Mouse (Mus musculus) heart, embryonic 16.5 days (tissue): ENCODE data around the gene Mapk1ip1l. TPM values are rescaled to one million over a fixed set of nuclear protein-coding genes. Genes with fewer than 3 reads are reported as not detected.
A peak's percentile ranks its signal among the peaks of the same experiment; 100 is the strongest.

ENCODE experiments used
- ATAC-seq: fragments of 200-750 bp; cut with Nextera tagmentation; replicated peaks from 2 replicates; pipeline ENCODE4 v1.8.0; 2017; ENCODE audit warnings: moderate number of reproducible peaks; ENCODE audit not compliant: insufficient read depth, low FRiP score; ENCODE audit errors: extremely low read depth
- H3K27ac ChIP-seq: fragments of 300-500 bp; sonication (generic); 2 replicates; pipeline ENCODE4 v1.5.1; 2014; ENCODE audit warnings: mild to moderate bottlenecking, low read length, control low read depth, moderate library complexity
- H3K27me3 ChIP-seq: fragments of 300-500 bp; sonication (generic); 2 replicates; pipeline ENCODE4 v1.6.1; 2014; ENCODE audit warnings: low read length, mixed read lengths; ENCODE audit not compliant: control insufficient read depth, insufficient read depth
- H3K36me3 ChIP-seq: fragments of 300-500 bp; sonication (generic); 2 replicates; pipeline ENCODE4 v1.6.1; 2014; ENCODE audit not compliant: control insufficient read depth, insufficient read depth
- H3K4me1 ChIP-seq: fragments of 300-500 bp; sonication (generic); 2 replicates; pipeline ENCODE4 v1.6.1; 2014; ENCODE audit warnings: low read length, mixed read lengths; ENCODE audit not compliant: control insufficient read depth, insufficient read depth
- H3K4me2 ChIP-seq: fragments of 300-500 bp; sonication (generic); 2 replicates; pipeline ENCODE4 v1.6.1; 2014; ENCODE audit warnings: low read depth, mild to moderate bottlenecking, control low read depth, low read length
- H3K4me3 ChIP-seq: fragments of 300-500 bp; sonication (generic); 2 replicates; pipeline ENCODE4 v1.5.1; 2014; ENCODE audit warnings: mild to moderate bottlenecking, control low read depth, low read length
- H3K9ac ChIP-seq: fragments of 300-500 bp; sonication (generic); 2 replicates; pipeline ENCODE4 v1.6.1; 2014; ENCODE audit warnings: low read length, control low read depth
- H3K9me3 ChIP-seq: fragments of 300-500 bp; sonication (generic); replicated peaks from 2 replicates; pipeline ENCODE4 v1.6.1; 2016; ENCODE audit warnings: low read length; ENCODE audit not compliant: control insufficient read depth
- WGBS: fragments of 180-500 bp; shearing (Covaris S2); extraction: QIAGEN DNeasy Blood & Tissue Kit; methylation state at CpG from one replicate; pipeline ENCODE4 v1.1.7; 2014; 5-methylcytosine and 5-hydroxymethylcytosine counted together
- polyA plus RNA-seq: library from polyadenylated mRNA; unstranded; fragments of >200 nt; fragmentation: Nextera tagmentation; extraction: Ambion mirVana; gene quantifications from 2 replicates; pipeline ENCODE4 v1.2.1, GENCODE M21; 2015

Mapk1ip1l gene
- polyA plus RNA-seq, 1 experiment from 2014 or later: 40.7 TPM

GRCm38 (mm10) chr14:47359610-47360009, 61.5 kb downstream of the Mapk1ip1l start:
- H3K4me2 ChIP-seq: no peak overlapping the region
- no peak overlapping the region for H3K27ac ChIP-seq
- H3K4me1 ChIP-seq: no peaks in the 10 kb centered on the region; the same call in 1 of the 2 replicates
- WGBS: 59% methylated on average over 3 of the region's 3 CpGs
- H3K27me3 ChIP-seq: no peaks in the 10 kb centered on the region
- no peaks in the 10 kb centered on the region for H3K36me3 ChIP-seq
- H3K4me3 ChIP-seq: no peak overlapping the region
- no peak for ATAC-seq
- no peaks in the 10 kb centered on the region for H3K9me3 ChIP-seq
- no peak overlapping the region for H3K9ac ChIP-seq

DNA sequence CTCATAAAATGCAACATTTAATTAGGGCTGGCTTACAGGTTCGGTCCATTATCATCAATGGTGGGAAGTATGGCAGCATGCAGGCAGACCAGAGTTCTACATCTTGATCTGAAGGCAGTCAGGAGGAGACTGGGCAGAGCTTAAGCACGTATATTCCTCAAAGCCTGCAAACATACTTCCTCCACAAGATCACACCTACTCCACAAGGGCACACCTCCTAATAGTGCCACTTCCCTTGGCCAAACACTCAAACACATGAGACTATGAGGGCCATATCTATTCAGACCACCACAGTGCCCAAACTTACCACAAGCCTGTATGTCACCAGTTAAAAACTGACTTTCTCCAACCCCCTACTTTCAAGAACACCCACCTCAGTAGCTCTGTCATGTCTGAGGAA, 63.4 kb downstream of the Mapk1ip1l start:
- Histone ChIP-seq H3K4me1 (peaks cover 2% of the 10 kb centered on the region; the same call in 1 of the 2 replicates), H3K36me3 (no peaks in the 10 kb centered on the region), H3K27ac (no peak overlapping the region), H3K4me3 (no peak overlapping the region), H3K9ac (no peak overlapping the region), H3K9me3 (no peaks in the 10 kb centered on the region), H3K4me2 (no peak overlapping the region), H3K27me3 (no peaks in the 10 kb centered on the region)
- WGBS: 78% methylated on average over 2 of the region's 2 CpGs
- ATAC-seq: no peak

DNA sequence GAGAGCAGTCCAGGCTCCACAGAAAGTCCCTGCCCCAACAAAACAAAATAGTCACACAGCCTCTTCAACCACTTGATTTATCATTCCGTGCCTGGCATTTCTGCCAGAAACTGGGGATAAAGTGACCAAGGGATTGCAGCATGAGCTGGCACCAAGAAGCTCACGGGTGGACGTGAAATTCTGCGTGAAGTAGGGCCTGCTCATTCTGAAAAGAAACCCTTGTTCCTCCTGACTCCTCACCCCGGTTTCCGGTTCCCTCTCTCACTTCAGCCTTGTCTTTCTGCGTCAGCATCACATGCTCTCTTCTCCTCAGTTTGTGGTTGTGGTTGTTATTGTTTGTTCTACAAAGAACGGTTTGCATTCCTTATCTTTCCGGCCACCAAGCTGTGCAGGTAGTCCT, 63.8 kb downstream of the Mapk1ip1l start:
- Histone ChIP-seq H3K4me2 (no peak overlapping the region), H3K27ac (no peak overlapping the region), H3K9ac (no peak overlapping the region), H3K4me3 (no peak overlapping the region), H3K36me3 (no peaks in the 10 kb centered on the region), H3K9me3 (no peaks in the 10 kb centered on the region), H3K4me1 (peaks cover 3% of the 10 kb centered on the region), H3K27me3 (no peaks in the 10 kb centered on the region)
- no peak for ATAC-seq
- WGBS: 65% methylated on average over 9 of the region's 9 CpGs

DNA sequence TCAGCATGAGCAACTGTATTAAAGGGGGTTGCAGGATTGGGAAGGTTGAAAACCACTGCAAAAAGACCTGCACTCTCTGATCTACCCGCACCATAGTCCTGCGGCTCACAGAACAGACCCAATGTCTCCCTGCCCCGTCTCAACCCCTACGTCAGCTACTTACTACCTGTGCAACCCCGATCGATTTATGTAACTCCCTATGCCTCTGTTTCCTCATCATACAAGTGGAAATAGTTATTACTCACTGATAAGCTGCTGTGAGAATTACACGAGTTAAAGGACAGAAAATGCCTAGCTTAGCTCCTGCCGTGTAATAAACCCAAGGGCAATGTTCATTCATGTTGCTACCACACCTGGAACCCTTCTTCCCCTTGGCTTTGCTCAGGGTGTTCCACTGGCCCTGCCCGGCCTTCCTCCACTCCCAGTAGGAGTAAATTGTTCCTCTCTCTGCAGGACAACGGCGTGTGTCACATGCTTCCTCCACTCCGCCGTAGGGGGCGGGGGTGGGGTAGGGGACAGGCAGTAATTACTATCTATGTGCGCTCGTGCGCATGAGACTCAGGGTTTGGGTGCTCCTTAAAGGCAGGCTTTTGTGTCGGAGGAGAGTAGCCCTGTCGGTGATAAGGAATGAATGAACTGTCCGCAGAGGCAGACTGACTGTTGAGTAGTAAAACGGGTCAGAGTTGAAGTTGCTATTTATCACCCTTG, 66.8 kb downstream of the Mapk1ip1l start:
- Histone ChIP-seq H3K27ac (no peak overlapping the region), H3K4me1 (peaks cover 5% of the 10 kb centered on the region), H3K9ac (peak overlapping the region; percentile 20; the same call in 1 of the 2 replicates), H3K4me3 (peak overlapping the region; percentile 22), H3K9me3 (no peaks in the 10 kb centered on the region), H3K4me2 (peak overlapping the region; percentile 58), H3K36me3 (no peaks in the 10 kb centered on the region), H3K27me3 (no peaks in the 10 kb centered on the region)
- ATAC-seq: 0 out of 2 replicates have a peak, but pooled peaks have one; percentile 34
- WGBS: 31% methylated on average over 21 of the region's 21 CpGs

DNA sequence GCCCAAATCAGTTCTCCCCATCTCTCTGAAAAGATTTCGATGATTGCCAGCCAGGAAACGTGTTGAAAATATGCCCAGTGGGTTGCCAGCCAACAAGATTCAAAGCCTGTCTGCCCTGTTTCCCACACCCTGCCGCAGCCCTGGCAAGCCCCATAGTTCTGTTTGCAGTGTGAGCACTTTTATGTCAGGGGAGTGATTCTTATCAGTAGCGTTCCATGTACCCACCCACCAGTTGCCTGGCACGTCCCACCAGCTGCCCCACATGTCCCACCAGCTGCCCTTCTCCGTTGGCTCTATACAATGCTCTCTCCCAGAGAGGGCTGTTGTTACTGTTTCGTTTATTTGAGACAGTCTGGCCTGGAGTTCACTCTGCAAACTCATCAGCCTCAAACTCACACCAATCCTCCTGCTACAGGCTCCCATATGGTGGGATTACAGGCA, 68.8 kb downstream of the Mapk1ip1l start:
- Histone ChIP-seq H3K4me2 (no peak overlapping the region), H3K27me3 (no peaks in the 10 kb centered on the region), H3K9ac (no peak overlapping the region), H3K9me3 (no peaks in the 10 kb centered on the region), H3K4me3 (no peak overlapping the region), H3K4me1 (peaks cover 5% of the 10 kb centered on the region), H3K27ac (no peak overlapping the region), H3K36me3 (no peaks in the 10 kb centered on the region)
- no peak for ATAC-seq
- 29% methylated on average over 7 of the region's 7 CpGs for WGBS

DNA sequence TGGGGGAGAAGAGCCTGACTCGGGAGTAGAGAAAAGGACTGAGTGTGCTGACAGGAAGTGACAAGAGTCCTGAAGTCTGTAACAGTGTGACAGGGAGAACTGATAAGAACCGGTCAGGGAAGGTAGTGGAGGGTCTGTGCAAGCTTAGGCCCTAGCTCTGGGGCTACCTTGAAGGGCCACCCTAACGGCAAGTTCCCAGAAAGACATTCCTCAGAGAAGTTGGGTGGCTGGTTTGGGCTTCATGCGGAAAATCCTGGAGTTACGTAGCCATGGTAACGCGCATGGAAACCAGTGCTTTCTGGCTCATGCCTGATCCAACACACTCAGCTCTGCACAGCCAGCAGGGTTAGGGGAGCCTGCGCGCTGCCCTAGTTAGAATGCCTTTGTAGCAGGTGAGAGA, 69.4 kb downstream of the Mapk1ip1l start, which contains the start of gene Lgals3:
TSS of gene Lgals3 (plus strand) at position 291 of the 400 bp plus-strand sequence.
- H3K27ac ChIP-seq: no peak within 1 kb of the TSS; the same call in 1 of the 2 replicates
- no peaks in the 10 kb centered on the region for H3K9me3 ChIP-seq
- WGBS: 27% methylated on average over 9 of the region's 9 CpGs
- H3K4me1 ChIP-seq: peaks cover 5% of the 10 kb centered on the region
- 0 out of 2 replicates have a peak within 1 kb of the TSS, but pooled peaks have one; percentile 22 for H3K4me3 ChIP-seq
- H3K27me3 ChIP-seq: peaks cover under 1% of the 10 kb centered on the region; the same call in 1 of the 2 replicates
- no peak within 1 kb of the TSS for H3K9ac ChIP-seq
- H3K4me2 ChIP-seq: peak within 1 kb of the TSS; percentile 53
- peak; percentile 54; the same call in 1 of the 2 replicates for ATAC-seq
- no peaks in the 10 kb centered on the region for H3K36me3 ChIP-seq

DNA sequence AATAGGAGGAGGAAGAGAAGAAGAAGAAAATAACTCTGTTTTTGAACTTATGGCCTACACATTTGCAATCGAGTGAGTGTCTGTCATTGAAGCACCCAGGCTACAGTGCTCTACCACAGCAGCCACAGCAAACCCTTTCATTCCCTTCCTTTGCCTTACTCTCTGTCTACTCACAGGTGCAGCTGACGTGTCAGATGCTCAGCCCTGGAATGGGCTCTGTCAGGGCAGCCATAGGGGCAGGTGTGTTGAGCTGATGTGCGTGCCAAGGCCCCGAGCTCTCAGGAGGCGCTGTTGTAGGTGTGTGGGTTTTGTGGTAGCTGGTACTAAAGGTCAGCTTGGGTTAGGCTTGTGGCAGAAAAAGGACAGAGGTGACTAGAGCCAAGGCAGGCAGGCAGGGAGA, 71.7 kb downstream of the Mapk1ip1l start:
- Histone ChIP-seq H3K4me2 (no peak overlapping the region), H3K27me3 (peaks cover 17% of the 10 kb centered on the region), H3K4me3 (no peak overlapping the region), H3K36me3 (no peaks in the 10 kb centered on the region), H3K9ac (no peak overlapping the region), H3K4me1 (peaks cover 12% of the 10 kb centered on the region), H3K27ac (no peak overlapping the region), H3K9me3 (no peaks in the 10 kb centered on the region)
- no peak for ATAC-seq
- 83% methylated on average over 5 of the region's 5 CpGs for WGBS

- no peaks in the 10 kb centered on the region for H3K9me3 ChIP-seq
- H3K4me1 ChIP-seq: peaks cover 10% of the 10 kb centered on the region
- peaks cover 20% of the 10 kb centered on the region for H3K27me3 ChIP-seq
- no peak overlapping the region for H3K4me2 ChIP-seq
- H3K4me3 ChIP-seq: no peak overlapping the region
- ATAC-seq: no peak
- no peak overlapping the region for H3K9ac ChIP-seq
- H3K36me3 ChIP-seq: no peaks in the 10 kb centered on the region
- WGBS: 88% methylated on average over 3 of the region's 3 CpGs
- H3K27ac ChIP-seq: no peak overlapping the region
Measured at GRCm38 (mm10) chr14:47370790-47371189, 72.7 kb downstream of the Mapk1ip1l start.

- Histone ChIP-seq H3K27ac (no peak overlapping the region), H3K4me1 (peaks cover 10% of the 10 kb centered on the region), H3K4me2 (no peak overlapping the region), H3K27me3 (peaks cover 20% of the 10 kb centered on the region), H3K36me3 (no peaks in the 10 kb centered on the region), H3K9ac (no peak overlapping the region), H3K4me3 (no peak overlapping the region), H3K9me3 (no peaks in the 10 kb centered on the region)
- WGBS: 54% methylated on average over 6 of the region's 6 CpGs
- no peak for ATAC-seq
Measured at GRCm38 (mm10) chr14:47371689-47372088, 73.6 kb downstream of the Mapk1ip1l start.
